Mouse (Mus musculus) ES-E14 (cell line): ENCODE measurements at regions not wholly inside any gene's neighbourhood (a gene's known extent, or its start where the extent isn't known, plus 50 kb on each side); places are given as distances from the start of the nearest gene placed in this dataset.
"Not testable (repeated sequence)": the region's sequence is repeated elsewhere in the genome, so short reads cannot be mapped to it uniquely, and the experiment has no call there.

Experiments used
- DNase-seq: peaks from one replicate; pipeline ENCODE4 v3.0.0-alpha.2; 2013; ENCODE audit warnings: low read depth, low spot score
- H3K27ac ChIP-seq: 2 replicates; pipeline ENCODE4 v1.5.1; 2012; ENCODE audit warnings: low read depth, mild to moderate bottlenecking, low read length, moderate library complexity, mixed read lengths; ENCODE audit not compliant: poor library complexity, insufficient read depth, severe bottlenecking
- H3K36me3 ChIP-seq: 2 replicates; pipeline ENCODE4 v1.6.1; 2012; ENCODE audit warnings: mild to moderate bottlenecking, low read length, moderate library complexity, mixed read lengths; ENCODE audit not compliant: control insufficient read depth, poor library complexity, insufficient read depth, severe bottlenecking
- H3K4me1 ChIP-seq, 2 experiments: fragments of 150-350 bp in 1 of 2; sonication (generic) in 1 of 2; 2 replicates each; pipeline ENCODE4 v1.6.1; 2012; ENCODE audit warnings: low read length in 2 of 2, mild to moderate bottlenecking in 1 of 2, mixed read lengths in 1 of 2; ENCODE audit not compliant: control insufficient read depth in 2 of 2, insufficient read depth in 2 of 2, poor library complexity in 1 of 2
- H3K4me3 ChIP-seq, 2 experiments: fragments of 150-350 bp in 1 of 2; sonication (generic) in 1 of 2; 2 replicates each; pipeline ENCODE4 v1.5.1; 2012; ENCODE audit warnings: low read length in 2 of 2, low read depth in 1 of 2, mild to moderate bottlenecking in 1 of 2, mixed read lengths in 1 of 2; ENCODE audit not compliant: insufficient read depth in 1 of 2, poor library complexity in 1 of 2, severe bottlenecking in 1 of 2
- H3K9ac ChIP-seq: 2 replicates; pipeline ENCODE4 v1.6.1; 2012; ENCODE audit warnings: low read depth, mild to moderate bottlenecking, low read length, mixed read lengths; ENCODE audit not compliant: poor library complexity, insufficient read depth, severe bottlenecking
- H3K9me3 ChIP-seq: fragments of 150-350 bp; sonication (generic); 2 replicates; pipeline ENCODE4 v1.6.1; 2012; ENCODE audit warnings: low read depth, mild to moderate bottlenecking, low read length; ENCODE audit not compliant: control insufficient read depth, insufficient read depth
- CHD2 ChIP-seq: IDR thresholded peaks from 2 replicates; pipeline ENCODE4 v1.6.1; 2014; ENCODE audit warnings: mild to moderate bottlenecking, low read depth, low read length, inconsistent platforms
- HCFC1 ChIP-seq: IDR thresholded peaks from 2 replicates; pipeline ENCODE4 v1.6.1; 2012; ENCODE audit warnings: low read length, inconsistent platforms, borderline replicate concordance; ENCODE audit not compliant: insufficient read depth
- MAFK ChIP-seq: IDR thresholded peaks from 2 replicates; pipeline ENCODE4 v1.6.1; 2014; ENCODE audit warnings: mild to moderate bottlenecking, low read depth, low read length, inconsistent platforms; ENCODE audit not compliant: insufficient read depth
- ZC3H11A ChIP-seq: IDR thresholded peaks from 2 replicates; pipeline ENCODE4 v1.6.1; 2012; ENCODE audit warnings: low read depth, mild to moderate bottlenecking, inconsistent platforms, low read length, borderline replicate concordance
- ZNF384 ChIP-seq: IDR thresholded peaks from 2 replicates; pipeline ENCODE4 v1.6.1; 2012; ENCODE audit warnings: low read depth, low read length, inconsistent platforms
- in situ Hi-C, 2 experiments: fragments of 600-800 bp; cut with MboI; formaldehyde crosslinking; loops; one replicate each; pipeline ENCODE4 v1.15.1; 2025; ENCODE audit warnings: low sequenced_read_pairs in 2 of 2, inconsistent platforms in 1 of 2; ENCODE audit not compliant: unreplicated experiment in 2 of 2

DNA sequence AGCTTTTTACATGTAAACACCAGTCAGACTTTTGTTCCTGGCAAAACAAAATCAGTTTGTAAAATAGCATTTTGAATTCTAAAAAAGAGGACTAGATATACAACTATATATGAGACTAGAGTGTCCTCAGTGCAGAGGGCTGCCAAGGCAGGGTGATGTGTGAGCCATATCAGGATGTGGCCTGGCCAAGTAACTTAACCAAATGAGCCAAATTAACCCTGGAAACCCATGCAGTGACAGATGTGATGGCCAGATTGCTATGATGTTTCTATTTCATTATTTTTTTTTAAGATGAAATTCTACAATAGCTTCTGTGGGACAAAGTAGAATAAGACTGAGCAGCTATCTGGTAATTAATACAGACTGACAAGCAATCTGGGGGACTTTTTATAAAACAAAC, 181.8 kb downstream of the Nova1 start:
- DNase-seq: no peak
- Histone ChIP-seq H3K4me1 (no peaks in the 10 kb centered on the region; a peak in 1 of 4 replicates), H3K36me3 (no peaks in the 10 kb centered on the region), H3K9me3 (no peaks in the 10 kb centered on the region), H3K9ac (no peak overlapping the region), H3K4me3 (no peak overlapping the region), H3K27ac (no peak overlapping the region)
- in situ Hi-C loops: no loop called here
- TF ChIP-seq ZC3H11A (no peak), MAFK (no peak), HCFC1 (no peak), CHD2 (no peak), ZNF384 (no peak)

DNA sequence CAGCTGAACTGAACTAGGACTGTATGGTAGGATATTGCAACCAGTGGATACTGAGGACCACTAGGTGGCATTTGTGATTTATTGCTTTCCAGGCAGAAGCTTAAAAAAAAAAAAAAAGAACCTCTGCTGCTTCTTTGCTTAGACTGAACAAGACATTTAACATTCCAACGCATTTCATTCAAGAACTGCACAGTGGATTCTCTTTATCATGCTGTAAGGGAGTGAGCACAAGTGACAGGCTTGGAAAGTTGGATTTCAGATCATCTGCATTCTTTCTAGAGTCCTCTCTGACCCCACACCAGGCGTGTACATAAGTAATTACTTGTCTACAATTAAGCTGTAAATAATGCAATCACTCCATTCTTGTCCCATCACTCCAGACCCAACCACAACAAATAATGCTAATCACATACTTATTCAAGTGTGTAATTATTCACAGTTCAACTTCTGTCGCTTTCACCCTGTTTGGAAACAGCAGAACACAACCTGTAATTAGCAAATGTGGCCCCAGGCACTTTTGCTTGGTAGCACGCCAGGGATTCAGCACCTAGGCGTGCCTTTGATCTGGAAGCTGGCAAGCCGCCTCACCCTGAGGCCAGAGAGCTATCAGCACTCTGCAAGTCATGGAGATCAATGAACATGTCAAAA, 183.5 kb downstream of the Nova1 start:
- Histone ChIP-seq H3K4me1 (no peaks in the 10 kb centered on the region; a peak in 1 of 4 replicates), H3K9ac (no peak overlapping the region), H3K9me3 (no peaks in the 10 kb centered on the region), H3K27ac (no peak overlapping the region), H3K4me3 (no peak overlapping the region), H3K36me3 (no peaks in the 10 kb centered on the region)
- TF ChIP-seq ZC3H11A: no peak
- no peak for TF ChIP-seq CHD2
- TF ChIP-seq HCFC1: no peak
- no peak for TF ChIP-seq MAFK
- peak; percentile 89 for TF ChIP-seq ZNF384
- in situ Hi-C loops: no loop called here
- peak; percentile 69 for DNase-seq

DNA sequence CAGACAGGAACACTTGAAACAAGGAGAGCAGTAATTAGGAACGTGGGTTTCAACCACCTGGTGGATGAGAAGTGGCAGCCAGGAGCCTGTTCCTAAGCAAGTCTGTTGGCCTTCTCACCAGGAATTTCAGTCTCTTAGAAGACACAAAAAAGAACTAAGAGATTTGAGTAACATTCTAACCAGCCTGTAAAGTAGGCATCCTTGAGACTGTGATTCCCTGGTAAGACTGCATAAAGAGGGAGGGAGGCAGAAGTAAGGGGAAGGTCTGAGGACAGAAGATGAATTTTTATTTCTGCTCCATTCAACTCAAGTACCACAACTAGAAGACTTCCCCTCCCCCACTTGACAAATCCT, 184.0 kb downstream of the Nova1 start:
- H3K4me3 ChIP-seq: no peak overlapping the region
- DNase-seq: peak; percentile 7
- H3K36me3 ChIP-seq: no peaks in the 10 kb centered on the region
- no peaks in the 10 kb centered on the region; a peak in 1 of 4 replicates for H3K4me1 ChIP-seq
- no peaks in the 10 kb centered on the region for H3K9me3 ChIP-seq
- no peak overlapping the region for H3K27ac ChIP-seq
- no peak for TF ChIP-seq ZC3H11A
- TF ChIP-seq MAFK: no peak
- no peak for TF ChIP-seq CHD2
- TF ChIP-seq ZNF384: no peak
- no peak for TF ChIP-seq HCFC1
- no peak overlapping the region for H3K9ac ChIP-seq
- in situ Hi-C loops: no loop called here

DNA sequence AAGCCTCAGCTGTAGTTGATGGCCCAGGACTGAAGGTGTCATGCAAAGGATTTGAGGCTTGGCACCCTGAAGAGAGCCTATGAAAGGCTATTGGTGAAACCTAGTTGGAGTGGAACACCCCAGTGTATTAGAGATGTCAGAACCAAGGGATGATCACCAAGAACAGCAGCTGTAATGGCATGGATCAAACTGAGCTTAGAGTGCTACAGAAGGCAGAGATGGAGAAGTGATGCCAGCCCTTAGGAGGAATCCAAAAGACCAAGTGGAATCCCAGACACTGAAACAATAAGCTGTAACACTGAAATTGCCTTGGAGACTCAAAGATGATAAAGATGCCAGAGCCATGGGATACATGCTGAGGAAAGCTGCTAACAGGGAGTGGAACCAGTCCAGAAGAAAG, 186.3 kb downstream of the Nova1 start:
- H3K9ac ChIP-seq, DNase-seq, H3K9me3 ChIP-seq, H3K36me3 ChIP-seq, H3K4me3 ChIP-seq, in situ Hi-C loops, H3K4me1 ChIP-seq, H3K27ac ChIP-seq: not testable (repeated sequence)

DNA sequence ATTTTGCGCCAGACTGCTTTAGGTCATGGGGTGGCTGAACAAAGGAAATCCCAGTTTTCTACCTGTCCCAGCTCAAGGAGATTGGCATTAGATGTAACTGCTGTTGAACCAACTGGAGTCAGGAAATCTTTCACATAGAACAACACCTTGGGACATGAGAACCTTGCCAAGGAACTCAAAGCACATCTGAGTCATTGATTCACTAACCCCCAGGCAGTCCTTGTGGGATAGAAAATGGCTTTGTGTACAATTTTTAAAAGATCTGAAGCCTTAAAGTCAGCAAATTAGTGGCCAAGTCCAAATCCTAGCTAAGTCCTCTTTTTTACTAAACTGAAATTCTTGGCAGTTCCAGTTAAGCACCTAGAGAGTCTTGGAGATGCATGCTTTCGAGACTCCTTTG, 191.4 kb downstream of the Nova1 start:
- Histone ChIP-seq H3K4me1 (no peaks in the 10 kb centered on the region), H3K9ac (no peak overlapping the region), H3K9me3 (no peaks in the 10 kb centered on the region), H3K4me3 (no peak overlapping the region), H3K27ac (no peak overlapping the region), H3K36me3 (no peaks in the 10 kb centered on the region)
- no peak for TF ChIP-seq CHD2
- no peak for TF ChIP-seq ZC3H11A
- no peak for TF ChIP-seq HCFC1
- no peak for TF ChIP-seq MAFK
- TF ChIP-seq ZNF384: no peak
- no peak for DNase-seq
- in situ Hi-C loops: no loop called here
